Mouse (Mus musculus) left cerebral cortex, postnatal 36 days (tissue): ENCODE measurements at regions not wholly inside any gene's neighbourhood (a gene's known extent, or its start where the extent isn't known, plus 50 kb on each side); places are given as distances from the start of the nearest gene placed in this dataset.

ENCODE experiments used
- DNase-seq, 2 experiments: peaks; one replicate each; pipeline ENCODE4 v3.0.0; 2021 to 2022; ENCODE audit warnings: low spot score in 2 of 2, mixed read lengths in 1 of 2
- intact Hi-C: fragments of 180-260 bp; cut with DNase I; formaldehyde crosslinking; loops from one replicate; pipeline ENCODE4 v1.15.1; 2025

DNA sequence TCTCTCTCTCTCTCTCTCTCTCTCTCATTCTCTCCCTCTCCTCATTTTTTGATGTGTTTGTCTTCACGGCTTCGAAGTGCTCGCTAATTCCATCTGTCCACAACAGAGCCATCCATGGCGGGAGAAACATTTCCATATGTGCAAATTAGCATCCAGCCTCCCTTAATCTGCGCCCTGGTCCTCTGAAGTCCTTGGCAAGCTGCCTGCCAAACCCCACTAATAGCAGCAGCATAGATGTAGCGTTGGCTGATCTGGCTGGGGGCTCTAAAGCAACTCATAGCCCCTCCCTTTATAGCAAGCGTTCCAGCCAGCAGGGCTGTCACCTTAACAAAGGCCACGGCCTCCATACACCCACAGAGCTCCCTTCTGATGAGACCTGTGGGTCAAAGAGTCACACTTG, 272.3 kb upstream of the 3110018I06Rik start:
- intact Hi-C loops: no loop called here

DNA sequence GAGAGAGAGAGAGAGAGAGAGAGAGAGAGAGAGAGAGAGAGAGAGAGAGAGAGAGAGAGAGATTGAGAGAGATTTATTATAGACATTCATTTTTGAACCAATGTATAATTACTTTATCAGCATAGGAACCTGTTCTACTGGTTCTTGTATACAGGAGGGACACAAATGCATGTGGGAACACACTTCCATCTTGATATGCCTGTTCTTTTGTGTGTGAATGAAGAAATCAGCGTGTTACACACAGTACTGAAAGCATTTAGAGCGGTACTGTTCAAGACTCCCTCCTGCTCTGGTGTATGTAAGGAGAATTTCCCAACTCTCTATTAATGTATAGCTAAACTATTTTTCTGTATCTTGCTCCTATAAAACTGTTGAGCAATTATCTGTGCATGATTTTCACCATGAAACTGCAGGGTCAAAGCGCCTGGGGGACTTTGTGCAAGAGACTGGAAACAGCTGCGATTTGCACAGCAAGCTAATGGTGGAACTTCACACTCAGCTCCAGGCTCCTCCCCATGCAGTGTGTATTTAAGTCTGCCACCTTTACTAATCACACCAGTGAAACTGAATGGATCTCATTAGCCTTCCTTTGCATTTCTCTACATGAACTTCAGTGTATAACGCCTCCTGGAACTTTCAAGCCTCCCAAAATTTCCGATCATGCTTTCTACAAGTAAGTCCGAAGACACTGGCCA, 267.0 kb upstream of the 3110018I06Rik start:
- intact Hi-C loops: no loop called here
- DNase-seq: no peak

More for the DNA sequence above, 272.3 kb upstream of the 3110018I06Rik start:
- DNase-seq: no peak

DNA sequence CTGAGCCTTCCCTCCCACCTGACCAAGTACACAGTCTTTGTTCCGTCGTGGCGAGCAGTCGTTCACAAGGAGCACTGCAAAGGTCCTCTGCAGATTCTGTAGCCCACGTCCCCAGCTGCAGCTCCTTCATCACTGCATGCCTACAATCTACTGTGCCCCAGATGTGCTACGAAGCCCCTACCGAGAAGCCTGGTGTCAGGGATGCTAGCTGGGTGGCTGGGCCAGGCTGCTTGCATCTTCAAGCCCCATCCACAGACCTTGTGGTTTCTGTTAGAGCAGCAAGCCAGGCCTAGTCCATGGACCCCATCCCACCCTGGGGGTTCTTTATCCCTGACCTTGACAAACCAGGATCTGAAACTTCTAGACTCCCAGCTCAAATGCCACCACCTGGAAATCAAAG, 266.3 kb upstream of the 3110018I06Rik start:
- intact Hi-C loops: no loop called here
- no peak for DNase-seq

DNA sequence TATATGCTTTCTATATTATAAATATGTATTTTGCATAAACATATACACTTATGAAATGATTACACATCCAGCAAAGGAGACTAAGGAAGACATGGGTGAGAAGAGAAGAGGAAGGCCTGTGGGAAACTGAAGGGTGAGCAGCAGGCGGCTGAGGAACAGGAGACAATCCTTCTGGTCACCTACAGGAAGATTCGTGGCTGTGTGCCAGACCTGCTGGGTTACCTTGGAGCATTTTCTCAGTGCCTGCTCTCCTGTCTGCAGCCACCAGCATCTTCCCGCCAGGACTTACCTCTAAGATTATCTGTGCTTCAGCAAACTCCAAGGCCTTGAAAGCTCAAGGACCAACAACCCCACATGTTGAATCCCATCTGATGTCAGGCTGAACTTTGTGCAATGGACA, 258.3 kb upstream of the 3110018I06Rik start:
- intact Hi-C loops: no loop called here
- DNase-seq: no peak

DNA sequence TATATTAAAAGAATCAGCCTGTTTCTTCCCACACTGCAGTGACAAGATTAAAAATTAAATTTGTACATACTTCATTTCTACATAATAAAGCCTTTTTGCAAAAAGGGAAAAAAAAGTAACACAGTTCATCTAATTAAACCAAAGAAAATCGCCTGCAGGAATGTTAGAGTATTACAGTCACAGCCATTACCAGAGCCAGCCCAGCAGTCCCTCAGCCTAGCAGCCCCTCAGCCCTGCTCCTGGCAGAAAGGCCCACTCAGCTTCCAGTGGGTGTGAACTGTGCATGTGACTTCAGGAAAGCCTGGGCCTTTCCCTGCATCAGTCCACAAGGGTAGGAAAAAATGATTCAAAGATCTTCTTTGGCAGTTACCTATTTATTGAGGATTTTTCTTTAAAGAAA, 256.8 kb upstream of the 3110018I06Rik start:
- DNase-seq: no peak
- intact Hi-C loops: no loop called here

DNA sequence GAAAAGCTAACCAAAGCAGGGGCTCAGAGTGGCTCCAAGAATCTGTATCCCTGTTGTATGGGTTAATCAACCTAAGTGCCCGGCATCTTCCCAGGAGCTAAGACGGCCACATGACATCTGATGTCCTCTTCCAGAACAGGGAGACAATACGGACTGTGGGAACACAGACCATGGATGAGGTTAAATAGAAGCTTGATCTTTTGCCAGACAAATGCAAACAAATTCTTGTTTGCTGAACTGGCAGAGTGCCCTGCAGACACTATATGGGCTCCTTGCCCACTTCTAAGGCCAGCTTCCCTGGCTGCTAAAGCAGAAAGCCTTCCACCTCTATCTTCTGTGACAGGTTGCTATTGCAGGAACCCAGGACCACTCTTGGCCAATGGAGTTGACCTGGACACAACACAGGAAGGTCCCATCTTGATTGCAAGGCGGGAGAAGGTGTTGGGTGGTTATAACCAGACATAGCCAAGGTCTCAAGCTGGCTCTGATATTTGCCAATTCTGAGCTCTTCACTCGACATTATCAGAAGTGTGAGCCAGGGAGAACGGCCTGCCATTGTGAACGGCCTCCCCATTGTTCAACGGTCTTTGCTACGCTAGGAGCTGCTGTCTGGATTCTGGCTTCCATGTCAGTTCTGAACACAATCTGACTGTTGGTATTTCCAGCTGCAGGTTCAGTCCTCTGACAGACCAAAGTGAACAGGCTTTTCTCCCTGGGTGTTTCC, 237.5 kb upstream of the 3110018I06Rik start:
- DNase-seq: no peak

DNA sequence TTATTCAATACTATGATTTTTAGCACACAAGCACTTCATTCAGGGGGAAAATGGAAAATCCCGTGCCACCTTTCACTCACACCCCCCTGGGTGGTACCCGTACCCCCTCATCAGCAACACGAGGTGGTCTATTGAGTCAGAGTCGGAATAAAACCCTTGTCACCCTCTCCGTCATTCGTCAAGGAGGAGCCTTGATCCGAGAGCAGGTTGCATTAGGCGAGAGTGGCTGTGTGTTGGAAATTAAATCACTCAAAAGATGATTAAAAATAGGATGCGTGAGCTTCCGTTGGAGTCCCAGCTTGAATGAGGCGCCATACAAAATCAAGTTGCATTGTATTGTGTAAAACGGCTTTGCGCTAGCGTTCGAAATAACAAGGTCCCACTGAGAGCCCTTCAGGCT, 236.5 kb upstream of the 3110018I06Rik start:
- intact Hi-C loops: no loop called here
- no peak for DNase-seq

More for the DNA sequence above, 237.5 kb upstream of the 3110018I06Rik start:
- intact Hi-C loops: no loop called here

DNA sequence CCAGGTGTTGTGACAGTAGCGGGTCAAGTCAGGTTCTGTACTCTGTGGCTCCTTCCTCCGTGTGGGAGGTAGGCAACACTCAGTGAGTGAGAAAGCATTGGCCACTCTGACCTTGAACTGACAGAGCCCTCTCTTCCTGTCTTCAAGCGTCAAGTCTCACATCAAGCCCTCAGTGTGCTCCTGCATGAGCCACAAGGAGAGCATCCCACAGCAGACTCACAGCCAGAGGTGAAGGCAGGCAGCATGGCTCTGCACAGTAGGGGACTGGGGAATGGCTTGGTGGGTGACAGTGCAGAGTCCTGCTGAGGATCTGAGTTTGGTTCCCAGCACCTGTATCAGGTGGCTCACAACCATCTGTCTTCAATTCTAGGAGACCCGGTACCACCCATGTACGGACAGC, 226.4 kb upstream of the 3110018I06Rik start:
- intact Hi-C loops: no loop called here
- DNase-seq: no peak

DNA sequence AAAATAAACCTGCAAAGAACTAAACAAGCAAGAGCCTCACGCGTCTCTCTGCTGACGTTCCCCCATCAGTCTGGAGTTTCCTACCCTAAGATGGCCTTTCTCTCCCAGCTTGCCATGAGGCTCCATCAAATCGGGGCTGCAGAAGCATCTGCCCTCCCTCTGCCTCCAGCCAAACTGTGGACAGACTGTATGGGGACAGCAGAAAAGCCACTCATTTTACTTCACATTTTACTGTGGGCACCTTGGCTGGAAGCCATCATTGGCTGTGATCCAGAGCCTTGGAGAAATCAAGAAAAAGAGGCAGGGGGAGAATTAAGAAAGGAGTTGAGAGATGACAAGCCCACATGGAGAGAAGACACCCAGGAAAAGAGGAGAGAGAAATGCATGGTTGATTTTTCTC, 225.9 kb upstream of the 3110018I06Rik start:
- intact Hi-C loops: no loop called here
- DNase-seq: no peak

DNA sequence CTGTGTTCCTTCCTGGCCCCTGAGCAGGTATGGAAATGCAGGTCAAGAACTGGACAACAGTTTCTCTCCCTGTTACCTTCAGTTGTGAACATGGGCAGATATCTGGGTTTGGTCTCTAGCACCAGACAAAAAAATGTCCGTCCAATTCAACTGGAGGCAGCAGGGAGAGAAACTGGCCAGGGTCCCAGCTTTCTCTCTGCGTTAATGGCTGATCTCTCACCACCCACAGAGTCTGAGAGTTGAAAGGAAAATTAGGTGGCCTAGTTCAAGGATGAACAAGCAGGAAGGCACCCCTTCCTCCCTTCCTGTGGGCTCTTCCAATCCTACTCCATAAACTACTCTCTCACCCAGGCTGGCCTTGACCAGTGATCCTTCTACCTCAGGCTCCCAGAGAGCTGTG, 221.7 kb upstream of the 3110018I06Rik start:
- intact Hi-C loops: no loop called here
- DNase-seq: no peak

DNA sequence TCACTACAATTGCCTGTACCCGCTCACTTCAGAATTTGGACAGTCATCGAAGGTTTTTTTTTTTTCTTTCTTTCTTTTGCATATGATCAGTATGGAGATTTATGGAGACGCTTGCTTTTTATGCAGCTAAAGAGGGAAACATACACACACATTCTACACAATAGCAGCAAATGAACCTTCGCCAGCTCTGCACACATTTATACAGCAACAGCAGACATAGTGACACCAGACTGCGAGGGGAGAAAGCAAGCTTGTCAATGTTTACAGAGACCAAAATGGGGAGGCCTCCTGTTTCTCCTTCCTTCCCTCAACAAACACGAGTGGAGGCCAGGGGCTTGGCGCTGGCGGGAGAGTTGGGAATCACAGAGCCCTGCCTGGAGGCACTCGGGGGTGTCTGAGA, 202.8 kb upstream of the 3110018I06Rik start:
- no peak for DNase-seq

DNA sequence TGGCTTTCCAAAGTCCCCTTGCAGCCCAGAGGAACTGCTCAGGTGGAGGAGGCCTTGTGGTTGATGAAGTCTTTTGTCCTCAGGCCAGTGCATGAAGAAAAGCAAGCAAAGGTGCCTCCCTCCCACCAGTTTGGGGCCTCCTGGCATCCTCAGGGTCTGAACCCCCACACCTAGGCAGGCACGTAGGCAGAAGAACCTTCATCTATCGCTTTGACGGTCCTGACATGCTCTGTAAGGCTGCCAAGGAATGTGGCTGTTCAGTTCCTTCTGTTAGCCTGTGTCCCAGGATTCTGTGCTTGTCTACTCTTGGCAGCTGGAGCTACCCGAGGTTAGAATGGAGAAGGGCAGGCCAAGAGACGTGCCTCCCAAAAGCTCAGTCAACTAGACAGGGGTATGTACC, 197.1 kb upstream of the 3110018I06Rik start:
- intact Hi-C loops: no loop called here
- no peak for DNase-seq

More for the DNA sequence above, 202.8 kb upstream of the 3110018I06Rik start:
- intact Hi-C loops: no loop called here

DNA sequence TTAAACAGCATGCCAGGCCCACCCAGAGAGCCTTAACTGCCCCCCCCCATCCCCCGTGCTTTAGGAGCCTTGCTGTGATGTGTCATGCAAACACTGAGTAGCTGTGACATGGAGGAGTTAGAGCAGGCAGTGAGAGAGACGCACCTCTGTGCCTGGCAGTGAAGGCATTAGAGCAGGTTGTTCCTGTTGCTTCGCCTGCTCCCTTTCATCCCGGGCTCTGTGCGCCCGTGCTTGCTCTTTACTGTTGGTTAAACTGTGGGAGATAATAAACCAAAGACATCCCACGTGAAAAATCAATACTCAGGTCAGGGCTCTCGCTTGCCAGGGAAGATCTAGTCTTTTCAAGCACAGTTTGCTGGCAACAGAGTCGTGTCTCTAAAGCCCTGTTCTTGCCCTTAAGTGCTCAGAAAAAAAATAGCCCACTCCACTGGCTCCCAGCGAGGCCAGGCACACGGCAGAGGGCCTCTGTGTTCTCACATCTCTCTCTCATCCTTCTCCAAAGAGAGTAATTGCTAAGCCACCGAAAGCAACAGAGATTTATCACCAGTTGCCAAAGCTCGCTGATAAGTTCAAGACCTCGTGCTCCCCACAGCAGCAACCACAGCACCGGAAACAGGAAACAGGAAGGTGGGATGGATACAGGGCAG, 181.2 kb upstream of the 3110018I06Rik start:
- intact Hi-C loops: no loop called here
- DNase-seq: no peak

DNA sequence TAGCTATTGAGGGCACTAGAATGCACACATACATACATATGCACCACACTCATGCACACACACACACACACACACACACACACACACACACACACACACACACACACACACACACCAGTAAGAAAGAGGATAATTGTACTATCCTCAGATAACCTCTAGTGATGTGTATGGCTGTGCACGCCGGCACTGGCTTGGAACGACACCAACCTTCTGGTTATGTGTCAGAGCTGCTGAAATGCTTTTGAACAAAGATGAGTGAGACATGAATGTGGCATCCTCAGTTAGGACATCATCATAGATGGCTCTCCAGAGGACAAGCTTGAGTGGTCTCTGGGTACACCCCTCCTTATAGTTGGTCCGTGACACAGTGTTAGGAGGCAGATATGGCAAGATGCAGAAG, 173.0 kb upstream of the 3110018I06Rik start:
- intact Hi-C loops: no loop called here
- no peak for DNase-seq

DNA sequence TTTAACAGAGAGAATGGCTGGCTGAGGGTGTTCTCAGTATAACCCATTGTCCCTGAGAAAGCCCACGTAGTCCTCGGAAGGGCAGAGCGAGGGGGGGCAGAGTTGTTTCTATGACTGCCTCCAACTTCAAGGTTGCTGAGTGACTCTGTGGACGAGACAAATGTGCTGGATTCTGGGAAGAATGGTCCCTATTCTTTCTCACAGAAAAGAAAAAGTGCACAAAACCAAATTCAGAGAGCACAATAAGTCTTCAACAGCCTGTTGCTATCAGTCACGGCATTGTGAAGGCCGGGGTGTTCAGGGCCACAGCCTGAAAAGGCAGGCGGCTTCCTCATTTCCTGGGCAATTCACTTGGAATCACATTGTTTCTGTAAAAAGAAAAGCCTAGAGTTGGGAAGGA, 165.6 kb upstream of the 3110018I06Rik start:
- intact Hi-C loops: no loop called here
- no peak for DNase-seq

DNA sequence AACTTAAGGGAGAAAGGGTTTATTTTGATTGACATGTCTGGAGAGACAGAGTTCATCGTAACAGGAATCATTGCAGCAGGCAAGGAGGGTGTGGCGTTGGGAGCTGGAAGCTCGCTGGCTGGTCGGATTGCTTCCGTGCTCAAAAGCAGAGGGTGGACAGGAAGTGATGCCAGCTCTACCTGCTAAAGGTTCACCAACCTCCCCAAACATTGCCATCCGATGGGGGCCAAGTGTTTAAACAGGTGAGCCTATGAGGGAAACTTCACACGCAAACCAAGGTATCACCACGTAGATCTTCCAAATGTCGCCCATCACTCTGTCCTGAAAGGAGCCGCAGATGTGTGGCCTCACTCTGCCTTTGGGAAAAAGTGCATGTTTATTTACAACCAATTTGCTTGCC, 162.3 kb upstream of the 3110018I06Rik start:
- intact Hi-C loops: no loop called here
- no peak for DNase-seq

DNA sequence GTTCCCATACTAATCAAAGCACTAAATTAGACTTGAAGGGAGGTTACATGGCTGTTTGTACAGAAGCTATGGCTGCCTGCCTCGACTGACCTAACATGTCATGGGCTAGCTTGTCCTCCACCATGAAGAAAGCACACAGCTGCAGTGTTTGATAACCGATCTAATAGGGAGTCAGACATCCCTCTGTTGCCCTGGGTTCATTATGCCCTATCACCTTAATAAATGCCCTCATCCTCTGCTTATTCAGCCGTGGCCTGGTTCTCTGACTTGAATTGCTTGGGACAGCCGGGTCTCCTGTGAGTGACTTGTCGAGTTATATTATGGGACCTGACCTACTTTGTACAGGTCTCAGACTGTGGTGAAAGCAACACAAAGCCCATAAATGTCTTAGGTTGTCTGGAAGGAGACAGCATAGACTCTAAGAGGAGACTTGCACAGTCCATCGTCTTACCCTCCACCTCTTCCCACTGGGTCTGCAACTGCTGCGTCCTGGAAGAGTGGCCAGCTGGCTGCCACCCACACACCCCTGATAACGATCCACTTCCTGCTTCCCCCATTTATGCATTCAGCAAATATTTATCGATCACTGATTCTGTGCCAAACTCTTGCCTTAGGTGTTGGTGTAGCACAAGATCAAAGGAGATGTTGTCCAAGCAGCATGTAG, 161.2 kb upstream of the 3110018I06Rik start:
- no peak for DNase-seq
- intact Hi-C loops: no loop called here

DNA sequence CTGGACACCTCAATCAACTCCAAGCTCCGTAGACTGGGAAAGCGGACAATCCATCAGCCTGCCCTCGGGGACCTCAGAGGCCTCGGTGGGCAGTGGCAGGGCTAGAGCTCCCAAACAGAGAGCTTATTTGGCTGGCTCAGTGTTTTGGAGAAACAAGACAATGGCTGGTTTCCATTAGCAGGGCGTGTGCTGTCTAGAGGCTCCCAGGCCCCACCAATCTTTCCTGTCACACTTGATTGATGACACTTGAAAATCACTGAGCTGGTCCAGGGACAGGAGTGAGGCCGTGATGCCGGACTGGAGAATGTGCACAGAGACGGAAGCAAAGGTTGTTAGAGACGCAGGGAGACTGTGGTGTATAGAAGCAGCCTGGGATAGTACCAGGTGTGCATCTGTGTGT, 159.4 kb upstream of the 3110018I06Rik start:
- intact Hi-C loops: no loop called here

DNA sequence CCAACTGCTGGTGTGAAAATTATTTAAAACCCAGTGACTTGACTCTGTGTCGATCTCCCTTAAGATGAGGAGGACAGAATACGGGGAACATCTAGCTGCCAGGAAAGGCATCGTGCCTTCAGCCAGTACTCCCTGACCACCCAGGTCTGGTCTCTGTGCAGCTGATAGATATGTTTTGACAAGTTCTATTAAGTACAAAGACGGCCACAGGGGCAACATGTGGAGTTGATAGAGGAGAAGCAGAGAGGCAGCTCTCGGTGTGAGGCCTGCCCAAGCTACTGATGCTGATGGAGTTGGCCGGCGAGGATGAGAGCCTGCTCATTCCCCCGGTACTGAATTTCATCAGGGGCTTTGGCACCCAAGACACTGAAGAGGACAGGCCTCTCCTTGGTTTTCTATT, 154.1 kb upstream of the 3110018I06Rik start:
- no peak for DNase-seq
- intact Hi-C loops: no loop called here

More for the DNA sequence above, 159.4 kb upstream of the 3110018I06Rik start:
- DNase-seq: no peak

DNA sequence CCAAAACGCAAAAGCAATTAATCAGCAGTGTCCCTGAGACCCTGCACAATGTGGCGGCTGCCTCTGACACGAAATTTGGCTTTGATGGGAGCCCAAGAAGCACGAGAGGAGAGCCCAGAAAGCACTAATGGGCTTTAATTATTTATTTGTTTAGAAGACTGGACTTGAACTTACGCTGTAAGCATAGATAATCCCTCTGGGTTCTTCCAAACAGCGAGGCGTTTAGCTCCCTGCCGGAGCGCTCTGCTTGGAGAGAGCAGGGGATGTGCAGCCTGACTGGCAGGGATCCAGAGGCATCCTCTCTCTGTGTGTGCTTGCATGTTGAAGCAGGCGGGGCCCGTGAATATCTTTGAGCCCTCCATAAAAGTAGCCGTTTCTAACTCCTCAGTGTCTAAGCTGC, 153.3 kb upstream of the 3110018I06Rik start:
- intact Hi-C loops: no loop called here
- peak in 1 of 2 experiments; percentile 10 for DNase-seq
